Mouse (Mus musculus) thymus, adult 2 months (tissue): Measurements from ENCODE around the gene Slc41a2.

Source experiments
- CTCF ChIP-seq: fragments of 200-500 bp; IDR thresholded peaks from 2 replicates; pipeline ENCODE4 v1.5.1; 2012; ENCODE audit warnings: mild to moderate bottlenecking, control low read depth, low read length, moderate library complexity, borderline replicate concordance; ENCODE audit not compliant: control insufficient read depth, poor library complexity, insufficient read depth; ENCODE audit errors: extremely low read depth
- POLR2A ChIP-seq: fragments of 200-500 bp; IDR thresholded peaks from 2 replicates; pipeline ENCODE4 v1.6.1; 2012; ENCODE audit warnings: mild to moderate bottlenecking, low read length, control low read depth, moderate library complexity; ENCODE audit not compliant: control insufficient read depth, poor library complexity, insufficient read depth; ENCODE audit errors: extremely low read depth

GRCm38 (mm10) chr10:83286399-83286798 is 51.3 kb downstream of the Slc41a2 start:
- TF ChIP-seq CTCF (no peak), POLR2A (no peak)
